Mouse (Mus musculus): ENCODE results near the gene Cux2. TPM values are rescaled to one million over a fixed set of nuclear protein-coding genes. Genes with fewer than 3 reads are reported as not detected.

The Cux2 gene
- total and polyA plus RNA-seq, 3 experiments, result 0.11 TPM; not detected in 2

DNA sequence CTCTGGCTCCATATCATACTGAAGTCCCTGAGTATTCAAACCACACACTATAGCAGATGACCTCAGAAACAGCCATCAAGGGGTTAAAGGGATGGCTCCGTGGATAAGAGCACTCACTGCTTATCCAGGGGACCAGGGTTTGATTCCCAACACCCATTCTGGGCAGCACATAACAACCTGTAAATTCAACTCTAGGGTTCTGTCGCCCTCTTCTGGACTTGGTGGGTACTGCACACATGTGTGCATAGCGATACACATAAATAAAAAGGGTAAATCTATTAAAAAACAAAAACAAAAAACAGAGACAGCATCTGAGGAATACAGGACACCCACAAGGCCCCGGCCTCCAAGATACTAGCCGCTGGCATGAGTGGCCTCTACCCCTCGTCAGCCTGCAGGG lies 7.7 kb upstream of the Cux2 start:
- ATAC-seq (ENCODE audit: extremely low read depth, insufficient number of reproducible peaks, low FRiP score, poor library complexity, severe bottlenecking) (no peak), DNase-seq (ENCODE audit: low spot score) (no peak)
- Histone ChIP-seq H3K36me3 (replicated peaks) (no peaks in the 10 kb centered on the region), H3K9me3 (replicated peaks) (peaks cover 3% of the 10 kb centered on the region), H3K4me1 (ENCODE audit: insufficient read depth, low read depth, low read length) (no peaks in the 10 kb centered on the region; the same call in 1 of the 2 replicates), H3K27me3 (ENCODE audit: insufficient read depth, low read length) (peaks cover 5% of the 10 kb centered on the region; the same call in 1 of the 2 replicates), H3K4me3 (ENCODE audit: low read depth, low read length) (no peak overlapping the region)
- TF ChIP-seq GATA1 (IDR thresholded peaks at IDR 0.05; ENCODE audit: borderline replicate concordance, low read length), result no peak
- TF ChIP-seq CTCF (IDR thresholded peaks at IDR 0.05; ENCODE audit: low read depth, low read length), result peak; percentile 62; the same call in 1 of the 2 replicates

DNA sequence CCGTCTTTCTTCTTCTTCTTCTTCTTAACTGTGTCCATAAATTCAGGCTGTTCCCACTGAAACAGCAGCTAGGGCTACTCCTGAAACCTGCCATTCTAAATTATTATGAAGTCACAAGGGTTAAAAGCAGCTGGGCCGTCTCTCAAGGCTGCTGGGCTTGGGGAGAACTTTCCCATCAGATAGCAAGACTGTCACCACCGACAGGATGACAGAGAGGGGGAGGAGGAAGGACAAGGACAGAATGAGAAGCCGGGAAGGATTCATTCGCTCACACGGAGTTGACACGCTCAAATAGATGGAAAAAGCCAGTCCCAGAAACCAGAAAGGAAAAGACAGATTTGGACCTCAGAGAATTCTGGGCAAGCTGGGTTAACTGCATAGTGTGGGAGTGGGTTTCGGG lies 6.7 kb upstream of the Cux2 start:
- Histone ChIP-seq H3K4me3 (ENCODE audit: low read depth, low read length) (no peak overlapping the region), H3K4me1 (ENCODE audit: insufficient read depth, low read depth, low read length) (no peaks in the 10 kb centered on the region; the same call in 1 of the 2 replicates), H3K36me3 (replicated peaks) (no peaks in the 10 kb centered on the region), H3K9me3 (replicated peaks) (peaks cover 3% of the 10 kb centered on the region), H3K27me3 (ENCODE audit: insufficient read depth, low read length) (peaks cover 5% of the 10 kb centered on the region; the same call in 1 of the 2 replicates)
- no peak for ATAC-seq (ENCODE audit: extremely low read depth, insufficient number of reproducible peaks, low FRiP score, poor library complexity, severe bottlenecking)
- TF ChIP-seq GATA2 (IDR thresholded peaks at IDR 0.05; ENCODE audit: borderline replicate concordance, low read depth, low read length), result no peak
- no peak for TF ChIP-seq TAL1 (conservative IDR thresholded peaks at IDR 0.05; ENCODE audit: low read depth, low read length)
- TF ChIP-seq POLR2AphosphoS5 (IDR thresholded peaks at IDR 0.05; ENCODE audit: insufficient replicate concordance, low read depth, low read length), result no peak
- TF ChIP-seq GATA1 (IDR thresholded peaks at IDR 0.05; ENCODE audit: borderline replicate concordance, low read length), result no peak
- no peak for TF ChIP-seq CTCF (IDR thresholded peaks at IDR 0.05; ENCODE audit: low read depth, low read length)
- no peak for DNase-seq (ENCODE audit: low spot score)

DNA sequence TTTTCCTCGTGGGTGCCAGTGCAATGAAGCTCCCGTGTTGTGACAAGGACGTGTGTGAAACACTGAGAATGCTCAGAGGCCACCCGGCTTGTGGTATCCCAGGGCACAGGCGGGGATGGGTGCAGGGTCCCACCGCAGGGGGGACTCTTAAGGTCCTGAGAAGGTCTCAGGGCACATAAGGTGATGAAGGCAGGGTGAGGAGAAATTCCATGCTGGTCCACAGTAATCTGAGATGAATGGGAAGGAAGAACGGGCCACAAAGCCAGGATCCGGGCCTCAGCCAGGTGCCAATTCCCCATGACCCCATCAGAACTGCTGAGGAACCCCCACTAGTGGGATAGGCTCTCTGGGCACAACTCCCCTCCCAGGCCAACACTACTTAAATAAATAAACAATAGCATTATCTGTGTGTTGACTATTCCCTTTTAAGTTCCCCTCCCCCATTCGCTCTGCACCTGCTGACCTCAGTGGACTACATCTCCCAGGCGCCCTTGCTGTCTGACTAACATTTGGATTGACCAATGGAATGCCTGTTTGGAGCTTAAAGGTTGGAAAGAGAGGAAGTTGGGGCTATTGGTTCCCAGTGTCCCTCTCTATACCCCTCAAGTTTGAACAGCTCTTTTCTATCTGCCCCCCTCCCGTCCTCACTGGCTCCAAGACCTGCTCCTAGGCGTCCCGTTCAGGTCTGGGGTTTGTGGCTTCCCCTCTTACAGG lies 4.4 kb upstream of the Cux2 start:
- Histone ChIP-seq H3K9me3 (replicated peaks) (peaks cover 17% of the 10 kb centered on the region), H3K27me3 (ENCODE audit: insufficient read depth, low read length) (peaks cover 5% of the 10 kb centered on the region; the same call in 1 of the 2 replicates), H3K4me1 (ENCODE audit: insufficient read depth, low read depth, low read length) (no peaks in the 10 kb centered on the region; the same call in 1 of the 2 replicates), H3K36me3 (replicated peaks) (no peaks in the 10 kb centered on the region), H3K4me3 (ENCODE audit: low read depth, low read length) (no peak overlapping the region)
- no peak for ATAC-seq (ENCODE audit: extremely low read depth, insufficient number of reproducible peaks, low FRiP score, poor library complexity, severe bottlenecking)
- no peak for TF ChIP-seq GATA2 (IDR thresholded peaks at IDR 0.05; ENCODE audit: borderline replicate concordance, low read depth, low read length)
- no peak for TF ChIP-seq CTCF (IDR thresholded peaks at IDR 0.05; ENCODE audit: low read depth, low read length)
- no peak for TF ChIP-seq POLR2AphosphoS5 (IDR thresholded peaks at IDR 0.05; ENCODE audit: insufficient replicate concordance, low read depth, low read length)
- no peak for TF ChIP-seq TAL1 (conservative IDR thresholded peaks at IDR 0.05; ENCODE audit: low read depth, low read length)
- TF ChIP-seq GATA1 (IDR thresholded peaks at IDR 0.05; ENCODE audit: borderline replicate concordance, low read length), result no peak
- DNase-seq (ENCODE audit: low spot score), result no peak

DNA sequence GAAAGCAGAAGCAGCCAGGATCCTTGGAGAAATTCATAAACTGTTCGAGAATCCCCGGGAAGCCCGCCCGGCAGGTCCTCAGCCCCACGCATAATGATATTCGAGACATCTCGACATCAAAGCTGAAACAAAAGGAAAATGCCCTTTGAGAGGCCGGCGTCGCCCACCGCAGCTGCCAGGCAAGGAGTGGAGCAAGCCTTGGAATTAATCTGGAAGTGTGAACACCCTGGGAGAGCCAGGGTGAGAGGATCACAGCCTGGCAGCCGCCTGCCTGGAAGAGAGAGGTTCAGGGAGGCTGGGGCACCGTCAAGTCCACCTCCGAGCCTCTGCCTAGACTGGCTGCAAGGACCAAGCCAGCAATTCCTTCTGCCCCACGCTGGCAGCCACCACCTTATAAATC lies 3.7 kb upstream of the Cux2 start:
- H3K36me3 ChIP-seq (replicated peaks), result no peaks in the 10 kb centered on the region
- peaks cover 22% of the 10 kb centered on the region for H3K9me3 ChIP-seq (replicated peaks)
- no peak for ATAC-seq (ENCODE audit: extremely low read depth, insufficient number of reproducible peaks, low FRiP score, poor library complexity, severe bottlenecking)
- DNase-seq (ENCODE audit: low spot score), result no peak
- TF ChIP-seq GATA1 (IDR thresholded peaks at IDR 0.05; ENCODE audit: borderline replicate concordance, low read length), result no peak
- no peak for TF ChIP-seq CTCF (IDR thresholded peaks at IDR 0.05; ENCODE audit: low read depth, low read length)
- TF ChIP-seq GATA2 (IDR thresholded peaks at IDR 0.05; ENCODE audit: borderline replicate concordance, low read depth, low read length), result no peak
- no peak for TF ChIP-seq POLR2AphosphoS5 (IDR thresholded peaks at IDR 0.05; ENCODE audit: insufficient replicate concordance, low read depth, low read length)
- no peak for TF ChIP-seq TAL1 (conservative IDR thresholded peaks at IDR 0.05; ENCODE audit: low read depth, low read length)
- H3K4me1 ChIP-seq (ENCODE audit: insufficient read depth, low read depth, low read length), result no peaks in the 10 kb centered on the region
- 0 out of 2 replicates have a peak, but pooled peaks cover 3% of the 10 kb centered on the region for H3K27me3 ChIP-seq (ENCODE audit: insufficient read depth, low read length)
- no peak overlapping the region for H3K4me3 ChIP-seq (ENCODE audit: low read depth, low read length)

DNA sequence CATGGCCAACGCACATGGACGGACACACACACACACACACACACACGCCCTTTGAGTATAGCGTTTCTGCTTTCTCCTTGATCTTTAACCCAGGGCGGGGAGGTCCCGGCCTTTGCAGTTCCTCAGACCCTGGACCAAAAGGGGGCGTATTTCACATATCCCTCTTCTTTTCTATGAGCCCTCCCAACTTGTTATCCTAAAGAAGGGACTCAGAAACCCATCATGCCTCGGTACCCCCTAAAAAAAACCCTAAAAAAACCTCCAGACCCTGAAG lies 867 bp upstream of the Cux2 start:
- no peaks in the 10 kb centered on the region for H3K4me1 ChIP-seq (ENCODE audit: insufficient read depth, low read depth, low read length)
- TF ChIP-seq CTCF (IDR thresholded peaks at IDR 0.05; ENCODE audit: low read depth, low read length) (no peak), TAL1 (conservative IDR thresholded peaks at IDR 0.05; ENCODE audit: low read depth, low read length) (no peak), GATA1 (IDR thresholded peaks at IDR 0.05; ENCODE audit: borderline replicate concordance, low read length) (no peak), POLR2AphosphoS5 (IDR thresholded peaks at IDR 0.05; ENCODE audit: insufficient replicate concordance, low read depth, low read length) (no peak), GATA2 (IDR thresholded peaks at IDR 0.05; ENCODE audit: borderline replicate concordance, low read depth, low read length) (no peak)
- peaks cover 19% of the 10 kb centered on the region for H3K9me3 ChIP-seq (replicated peaks)
- DNase-seq (ENCODE audit: low spot score) (no peak), ATAC-seq (ENCODE audit: extremely low read depth, insufficient number of reproducible peaks, low FRiP score, poor library complexity, severe bottlenecking) (no peak)
- peaks cover 9% of the 10 kb centered on the region; the same call in 1 of the 2 replicates for H3K27me3 ChIP-seq (ENCODE audit: insufficient read depth, low read length)
- H3K36me3 ChIP-seq (replicated peaks), result no peaks in the 10 kb centered on the region
- H3K4me3 ChIP-seq (ENCODE audit: low read depth, low read length), result no peak overlapping the region

DNA sequence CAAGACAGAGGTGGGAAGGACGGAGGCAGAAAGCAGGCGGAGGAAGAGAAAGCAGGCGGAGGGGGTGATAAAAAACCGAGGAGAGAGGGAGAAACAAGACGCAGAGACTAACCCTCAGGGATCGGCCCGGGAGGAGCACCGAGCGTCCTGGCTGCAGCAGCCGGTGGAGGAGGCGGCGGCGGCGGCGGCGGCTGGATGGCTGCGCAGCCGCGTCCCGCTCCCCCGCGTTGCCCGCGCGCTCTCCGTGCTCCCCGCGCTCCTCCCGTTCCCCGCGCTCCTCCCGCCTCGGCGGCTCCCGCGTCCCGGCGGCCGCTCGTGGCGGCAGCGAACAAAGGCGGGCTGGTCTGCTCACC lies 262 bp downstream of the Cux2 start:
- Histone ChIP-seq H3K4me3 (ENCODE audit: low read depth, low read length) (no peak overlapping the region), H3K9me3 (replicated peaks) (peaks cover 19% of the 10 kb centered on the region), H3K4me1 (ENCODE audit: insufficient read depth, low read depth, low read length) (no peaks in the 10 kb centered on the region), H3K36me3 (replicated peaks) (no peaks in the 10 kb centered on the region), H3K27me3 (ENCODE audit: insufficient read depth, low read length) (peaks cover 9% of the 10 kb centered on the region; the same call in 1 of the 2 replicates)
- no peak for ATAC-seq (ENCODE audit: extremely low read depth, insufficient number of reproducible peaks, low FRiP score, poor library complexity, severe bottlenecking)
- DNase-seq (ENCODE audit: low spot score), result no peak
- TF ChIP-seq POLR2AphosphoS5 (IDR thresholded peaks at IDR 0.05; ENCODE audit: insufficient replicate concordance, low read depth, low read length) (no peak), CTCF (IDR thresholded peaks at IDR 0.05; ENCODE audit: low read depth, low read length) (no peak), TAL1 (conservative IDR thresholded peaks at IDR 0.05; ENCODE audit: low read depth, low read length) (no peak), GATA1 (IDR thresholded peaks at IDR 0.05; ENCODE audit: borderline replicate concordance, low read length) (no peak), GATA2 (IDR thresholded peaks at IDR 0.05; ENCODE audit: borderline replicate concordance, low read depth, low read length) (no peak)

All from G1E (cell line).